ENCODE assay signal across 23 mouse cellular contexts in the genomic region with DNA sequence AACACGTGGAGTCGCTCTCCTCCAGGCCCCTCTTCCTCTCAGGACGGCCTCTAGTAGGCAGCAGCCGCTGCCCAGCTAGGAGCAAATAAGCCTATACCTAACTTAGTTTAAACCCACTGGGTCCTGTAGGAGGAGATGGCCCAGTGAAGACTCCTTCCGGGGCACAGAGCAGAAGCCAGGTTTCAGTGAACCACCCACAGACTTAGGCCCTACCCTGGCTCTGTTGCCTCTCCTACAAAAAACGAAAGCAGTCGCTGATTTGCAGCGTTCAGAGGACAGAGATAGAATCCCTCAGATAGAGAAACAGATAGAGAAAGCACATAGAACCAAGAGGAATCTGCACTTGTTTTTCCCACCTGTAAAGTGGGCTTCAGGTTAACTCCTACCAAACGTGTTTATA. TPM values are rescaled to one million over a fixed set of nuclear protein-coding genes. Genes with fewer than 3 reads are reported as not detected.
DNase-seq lines count a peak whose midpoint lies in the region; ATAC-seq and TF ChIP-seq lines count a peak whose summit lies in the region.
"Had no signal": no experiment of that assay in that cellular context is flagged by ENCODE, and none has a peak within 500 bp of the region (broad histone marks: within the 10 kb centered on the region; RNA-seq: fewer than 3 reads in every experiment).

No protein-coding gene starts in this region.

- no peak overlapping the region for H3K4me2 ChIP-seq in hindbrain, postnatal 0 days (ENCODE audit: low read depth, low read length)
- no peak overlapping the region for H3K4me2 ChIP-seq in hindbrain, embryonic 16.5 days (ENCODE audit: low read length)
- H3K4me2 ChIP-seq in forebrain, postnatal 0 days (ENCODE audit: low read depth): peak overlapping the region; percentile 65; the same call in 1 of the 2 replicates
- H3K4me2 ChIP-seq in lung, postnatal 0 days (replicated peaks; ENCODE audit: low read depth, low read length): no peak overlapping the region
- H3K4me2 ChIP-seq: heart, embryonic 12.5 days; hindbrain, embryonic 14.5 days; liver, embryonic 15.5 days; midbrain, embryonic 15.5 days; neural tube, embryonic 15.5 days had no signal

- ATAC-seq in hindbrain, postnatal 0 days: no peak
- no peak for ATAC-seq in hindbrain, embryonic 16.5 days
- peak; percentile 70 for ATAC-seq in activated CD4-positive, CD25-positive, alpha-beta regulatory T cell, adult 4 months
- ATAC-seq in forebrain, postnatal 0 days: no peak
- no peak for ATAC-seq in lung, postnatal 0 days
- ATAC-seq: midbrain, embryonic 15.5 days had no signal

- no peaks in the 10 kb centered on the region for H3K9me3 ChIP-seq in hindbrain, postnatal 0 days (ENCODE audit: low read length)
- H3K9me3 ChIP-seq in hindbrain, embryonic 16.5 days (ENCODE audit: control insufficient read depth, low read length): no peaks in the 10 kb centered on the region
- H3K9me3 ChIP-seq in forebrain, postnatal 0 days (ENCODE audit: low read length): no peaks in the 10 kb centered on the region
- no peaks in the 10 kb centered on the region for H3K9me3 ChIP-seq in lung, postnatal 0 days (ENCODE audit: low read length)
- H3K9me3 ChIP-seq: heart, embryonic 12.5 days; liver, embryonic 15.5 days; midbrain, embryonic 15.5 days; neural tube, embryonic 15.5 days had no signal

- H3K27me3 ChIP-seq in hindbrain, postnatal 0 days (ENCODE audit: insufficient read depth, low read length): no peaks in the 10 kb centered on the region
- H3K27me3 ChIP-seq in hindbrain, embryonic 16.5 days (replicated peaks; ENCODE audit: control insufficient read depth, insufficient read depth, low read length): no peaks in the 10 kb centered on the region; the same call in 1 of the 2 replicates
- no peaks in the 10 kb centered on the region for H3K27me3 ChIP-seq in forebrain, postnatal 0 days (ENCODE audit: insufficient read depth, low read length)
- peaks cover 14% of the 10 kb centered on the region for H3K27me3 ChIP-seq in lung, postnatal 0 days (replicated peaks; ENCODE audit: insufficient read depth, low read length)
- H3K27me3 ChIP-seq: neural tube, embryonic 15.5 days had no signal

- H3K9ac ChIP-seq in hindbrain, postnatal 0 days (replicated peaks; ENCODE audit: low read length): no peak overlapping the region
- H3K9ac ChIP-seq in hindbrain, embryonic 16.5 days (ENCODE audit: low read depth, low read length): no peak overlapping the region
- no peak overlapping the region for H3K9ac ChIP-seq in forebrain, postnatal 0 days
- no peak overlapping the region for H3K9ac ChIP-seq in lung, postnatal 0 days (replicated peaks; ENCODE audit: low read depth)
- H3K9ac ChIP-seq: heart, embryonic 12.5 days; hindbrain, embryonic 14.5 days; liver, embryonic 15.5 days; midbrain, embryonic 15.5 days; neural tube, embryonic 15.5 days had no signal

- 0 out of 2 replicates have a peak, but pooled peaks have one; percentile 8 for TF ChIP-seq CTCF in hindbrain, postnatal 0 days (IDR thresholded peaks at IDR 0.05; ENCODE audit: low read depth)
- TF ChIP-seq CTCF in forebrain, postnatal 0 days (IDR thresholded peaks at IDR 0.05; ENCODE audit: low read depth): no peak
- no peak for TF ChIP-seq CTCF in lung, postnatal 0 days (IDR thresholded peaks at IDR 0.05)

- H3K4me3 ChIP-seq in hindbrain, postnatal 0 days (ENCODE audit: low read length): no peak overlapping the region
- H3K4me3 ChIP-seq in hindbrain, embryonic 16.5 days (ENCODE audit: low read length): no peak overlapping the region
- no peak overlapping the region for H3K4me3 ChIP-seq in forebrain, postnatal 0 days (ENCODE audit: low read depth, low read length)
- no peak overlapping the region for H3K4me3 ChIP-seq in lung, postnatal 0 days (ENCODE audit: low read depth, low read length)
- H3K4me3 ChIP-seq: heart, embryonic 12.5 days; liver, embryonic 15.5 days; midbrain, embryonic 15.5 days; myocyte; neural tube, embryonic 15.5 days had no signal

- WGBS in hindbrain, postnatal 0 days: 76% methylated on average over 9 of the region's 9 CpGs
- 75% methylated on average over 9 of the region's 9 CpGs for WGBS in hindbrain, embryonic 16.5 days
- WGBS in forebrain, postnatal 0 days: 69% methylated on average over 9 of the region's 9 CpGs
- WGBS in lung, postnatal 0 days: 82% methylated on average over 9 of the region's 9 CpGs

- no peak for DNase-seq in hindbrain, postnatal 0 days (ENCODE audit: low spot score)
- peak; percentile 79 for DNase-seq in CD4-positive helper T cell, adult 2 months (ENCODE audit: low read depth, low spot score)
- DNase-seq in forebrain, postnatal 0 days: no peak
- DNase-seq in lung, postnatal 0 days (ENCODE audit: low spot score): no peak
- DNase-seq in right cerebral cortex, postnatal 25 days: no peak
- no peak for DNase-seq in liver
- DNase-seq: adrenal gland, postnatal 10 days; cerebellum, adult 9-11 months; heart, adult 11 months; heart, postnatal 14 days; kidney, adult 11 months; kidney, postnatal 14 days; layer of hippocampus, adult 9-11 months; spleen, adult 18-20 months had no signal

- no peak overlapping the region for H3K27ac ChIP-seq in hindbrain, postnatal 0 days
- no peak overlapping the region for H3K27ac ChIP-seq in hindbrain, embryonic 16.5 days (ENCODE audit: low read depth, low read length)
- H3K27ac ChIP-seq in forebrain, postnatal 0 days (ENCODE audit: low read depth, low read length): 0 out of 2 replicates have a peak overlapping the region, but pooled peaks have one; percentile 24
- H3K27ac ChIP-seq in lung, postnatal 0 days (ENCODE audit: low read length): no peak overlapping the region
- H3K27ac ChIP-seq: hindbrain, embryonic 14.5 days; liver, embryonic 15.5 days; midbrain, embryonic 15.5 days; neural tube, embryonic 15.5 days had no signal

- H3K36me3 ChIP-seq in hindbrain, postnatal 0 days (ENCODE audit: insufficient read depth, low read length): no peaks in the 10 kb centered on the region
- no peaks in the 10 kb centered on the region for H3K36me3 ChIP-seq in hindbrain, embryonic 16.5 days (ENCODE audit: control insufficient read depth, insufficient read depth, low read length)
- peaks cover 5% of the 10 kb centered on the region; the same call in 1 of the 2 replicates for H3K36me3 ChIP-seq in forebrain, postnatal 0 days (ENCODE audit: insufficient read depth)
- no peaks in the 10 kb centered on the region for H3K36me3 ChIP-seq in lung, postnatal 0 days (ENCODE audit: insufficient read depth, low read length)
- H3K36me3 ChIP-seq: heart, embryonic 12.5 days; liver, embryonic 15.5 days; midbrain, embryonic 15.5 days; neural tube, embryonic 15.5 days had no signal

- TF ChIP-seq EP300 in lung, postnatal 0 days (IDR thresholded peaks at IDR 0.05): no peak

- peaks cover 25% of the 10 kb centered on the region for H3K4me1 ChIP-seq in hindbrain, postnatal 0 days (ENCODE audit: insufficient read depth, low read length)
- peaks cover 29% of the 10 kb centered on the region for H3K4me1 ChIP-seq in hindbrain, embryonic 16.5 days (ENCODE audit: control insufficient read depth, insufficient read depth, low read depth, low read length)
- peaks cover 19% of the 10 kb centered on the region for H3K4me1 ChIP-seq in forebrain, postnatal 0 days (ENCODE audit: insufficient read depth)
- 0 out of 2 replicates have a peak, but pooled peaks cover 7% of the 10 kb centered on the region for H3K4me1 ChIP-seq in lung, postnatal 0 days (ENCODE audit: insufficient read depth, low read depth, low read length)

RNA-seq across cellular contexts. Expression of gene Bcl11b, which starts 21.1 kb away (rescaled TPM):
- total RNA-seq in hindbrain, postnatal 0 days (2014; rRNA removed): 30.0 and 31.6 TPM in 2 replicates
- 9.8 and 12.0 TPM in 2 replicates for polyA plus RNA-seq in hindbrain, postnatal 0 days (2015; fragmentation: Nextera tagmentation; extraction: Ambion mirVana)
- polyA plus RNA-seq in hindbrain, embryonic 16.5 days (2015; fragmentation: Nextera tagmentation; extraction: Ambion mirVana): 12.0 and 16.7 TPM in 2 replicates
- polyA plus RNA-seq in activated CD4-positive, CD25-positive, alpha-beta regulatory T cell, adult 4 months (2017; shearing (Covaris generic)): 10 to 100 TPM; 36.1 to 38.4 TPM
- 103 and 122 TPM in 2 replicates for total RNA-seq in forebrain, postnatal 0 days (2014; rRNA removed)
- 45.4 and 70.1 TPM in 2 replicates for polyA plus RNA-seq in forebrain, postnatal 0 days (2015; fragmentation: Nextera tagmentation; extraction: Ambion mirVana)
- polyA plus RNA-seq in lung, postnatal 0 days (2015; fragmentation: Nextera tagmentation; extraction: Ambion mirVana): 0.44 and 0.46 TPM in 2 replicates
- total RNA-seq: gastrocnemius, adult 18-20 months had no signal
- polyA plus RNA-seq: myocyte had no signal
